Mouse (Mus musculus) heart, embryonic 12.5 days (tissue): ENCODE data around the gene Rab15. TPM values are rescaled to one million over a fixed set of nuclear protein-coding genes. Genes with fewer than 3 reads are reported as not detected.
A peak's percentile ranks its signal among the peaks of the same experiment; 100 is the strongest.

Source experiments
- ATAC-seq: fragments of 200-750 bp; cut with Nextera tagmentation; 2 replicates; pipeline ENCODE4 v1.8.0; 2017; ENCODE audit warnings: moderate TSS enrichment, moderate library complexity; ENCODE audit not compliant: insufficient number of reproducible peaks, low FRiP score
- H3K27ac ChIP-seq: fragments of 300-500 bp; sonication (generic); 2 replicates; pipeline ENCODE4 v1.5.1; 2016; ENCODE audit warnings: mild to moderate bottlenecking, moderate library complexity; ENCODE audit not compliant: poor library complexity, severe bottlenecking
- H3K27me3 ChIP-seq: fragments of 300-500 bp; sonication (generic); replicated peaks from 2 replicates; pipeline ENCODE4 v1.6.1; 2016; ENCODE audit warnings: mild to moderate bottlenecking, moderate library complexity
- H3K36me3 ChIP-seq: fragments of 300-500 bp; sonication (generic); 2 replicates; pipeline ENCODE4 v1.6.1; 2016; ENCODE audit warnings: mild to moderate bottlenecking, moderate library complexity
- H3K4me1 ChIP-seq: fragments of 300-500 bp; sonication (generic); replicated peaks from 2 replicates; pipeline ENCODE4 v1.6.1; 2016; ENCODE audit warnings: mild to moderate bottlenecking
- H3K4me2 ChIP-seq: fragments of 300-500 bp; sonication (generic); 2 replicates; pipeline ENCODE4 v1.6.1; 2016; ENCODE audit warnings: mild to moderate bottlenecking, moderate library complexity
- H3K4me3 ChIP-seq: fragments of 300-500 bp; sonication (generic); 2 replicates; pipeline ENCODE4 v1.5.1; 2016; ENCODE audit warnings: mild to moderate bottlenecking
- H3K9ac ChIP-seq: fragments of 300-500 bp; sonication (generic); 2 replicates; pipeline ENCODE4 v1.6.1; 2016; ENCODE audit warnings: mild to moderate bottlenecking, moderate library complexity
- H3K9me3 ChIP-seq: fragments of 300-500 bp; sonication (generic); replicated peaks from 2 replicates; pipeline ENCODE4 v1.6.1; 2016; ENCODE audit warnings: mild to moderate bottlenecking, moderate library complexity
- WGBS: fragments of 180-500 bp; shearing (Covaris S2); methylation state at CpG from one replicate; pipeline ENCODE4 v1.1.7; 2016; 5-methylcytosine and 5-hydroxymethylcytosine counted together
- polyA plus RNA-seq: library from polyadenylated mRNA; unstranded; fragments of >200 nt; fragmentation: Nextera tagmentation; extraction: Ambion mirVana; gene quantifications from 2 replicates; pipeline ENCODE4 v1.2.1, GENCODE M21; 2016

Rab15 gene
- polyA plus RNA-seq, 1 experiment from 2014 or later, result 3.6 TPM

DNA sequence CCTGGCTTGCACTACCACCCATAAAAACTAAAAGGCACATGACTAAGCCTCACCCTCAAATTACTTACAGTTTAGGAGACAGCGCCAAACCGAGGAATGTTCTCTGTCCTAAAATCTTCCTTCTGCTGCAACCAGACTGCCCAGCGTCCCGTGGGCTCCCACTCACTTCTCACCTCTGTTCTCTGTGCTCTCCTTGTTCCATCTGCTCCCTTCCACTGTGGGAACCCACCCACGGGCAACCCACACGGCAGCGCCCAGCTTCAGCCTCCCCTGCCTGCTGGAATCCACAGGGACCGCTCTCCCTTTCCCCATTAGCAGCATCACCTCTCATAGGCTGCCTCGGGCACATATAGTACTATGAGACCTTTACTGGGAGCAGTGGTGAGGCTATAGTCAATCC lies 3.8 kb downstream of the Rab15 start:
- H3K36me3 ChIP-seq, result no peaks in the 10 kb centered on the region
- peaks cover 19% of the 10 kb centered on the region; the same call in 1 of the 2 replicates for H3K4me1 ChIP-seq
- 85% methylated on average over 9 of the region's 9 CpGs for WGBS
- H3K4me2 ChIP-seq, result no peak overlapping the region
- H3K27ac ChIP-seq, result no peak overlapping the region
- no peak for ATAC-seq
- H3K9ac ChIP-seq, result no peak overlapping the region
- H3K4me3 ChIP-seq, result no peak overlapping the region
- H3K9me3 ChIP-seq, result no peaks in the 10 kb centered on the region
- peaks cover 54% of the 10 kb centered on the region for H3K27me3 ChIP-seq

- peaks cover 46% of the 10 kb centered on the region for H3K27me3 ChIP-seq
- no peak overlapping the region for H3K4me2 ChIP-seq
- 74% methylated on average over 4 of the region's 4 CpGs for WGBS
- no peaks in the 10 kb centered on the region for H3K9me3 ChIP-seq
- H3K9ac ChIP-seq, result no peak overlapping the region
- ATAC-seq, result no peak
- H3K4me3 ChIP-seq, result no peak overlapping the region
- no peak overlapping the region for H3K27ac ChIP-seq
- H3K4me1 ChIP-seq, result peaks cover 19% of the 10 kb centered on the region; the same call in 1 of the 2 replicates
- H3K36me3 ChIP-seq, result no peaks in the 10 kb centered on the region
These were observed 4.6 kb downstream of the Rab15 start for GRCm38 (mm10) chr12:76818120-76818519.

DNA sequence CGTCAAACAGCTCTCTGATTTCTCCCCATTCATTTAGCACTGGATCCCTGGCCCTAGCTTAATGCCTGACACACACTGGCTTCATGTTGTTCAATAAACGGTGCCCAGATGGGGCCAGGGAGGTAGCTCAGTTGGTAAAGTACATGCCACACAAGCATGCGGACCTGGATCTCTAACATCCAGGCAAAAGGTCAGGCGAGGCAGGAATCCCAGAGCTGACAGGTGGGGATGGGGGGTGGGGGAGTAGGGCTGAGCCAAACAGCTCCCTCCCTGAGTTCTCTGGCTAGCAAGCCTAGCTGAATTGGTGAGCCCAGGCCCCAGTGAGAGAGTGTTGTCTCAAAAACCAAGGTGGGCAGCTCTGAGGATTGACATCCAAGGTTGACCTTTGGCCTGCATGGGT lies 5.5 kb downstream of the Rab15 start:
- Histone ChIP-seq H3K9ac (no peak overlapping the region), H3K9me3 (no peaks in the 10 kb centered on the region), H3K4me2 (no peak overlapping the region), H3K36me3 (no peaks in the 10 kb centered on the region), H3K4me1 (peaks cover 16% of the 10 kb centered on the region; the same call in 1 of the 2 replicates), H3K27me3 (peaks cover 41% of the 10 kb centered on the region), H3K4me3 (no peak overlapping the region), H3K27ac (no peak overlapping the region)
- ATAC-seq, result no peak
- 64% methylated on average over 4 of the region's 4 CpGs for WGBS

DNA sequence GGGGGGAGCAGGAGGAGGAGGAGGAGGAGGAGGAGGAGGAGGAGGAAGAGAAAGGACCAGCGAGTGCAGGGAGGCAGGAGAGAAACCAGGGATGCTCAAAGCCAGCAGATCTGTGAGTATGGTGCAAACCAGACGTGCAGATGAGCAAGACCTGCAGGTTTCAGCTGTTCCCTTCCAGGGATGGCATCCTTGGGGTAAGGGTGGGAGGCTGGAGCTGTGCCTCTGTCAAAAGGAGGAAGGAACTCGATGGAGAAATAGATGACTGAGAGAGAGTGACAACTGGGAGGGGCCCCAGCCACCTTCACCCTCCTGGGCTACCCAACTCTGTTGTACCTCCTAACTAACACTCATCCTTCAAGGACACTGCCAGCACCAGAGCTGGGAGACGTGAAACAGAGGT lies 6.0 kb downstream of the Rab15 start:
- 37% methylated on average over 4 of the region's 4 CpGs for WGBS
- Histone ChIP-seq H3K27me3 (peaks cover 37% of the 10 kb centered on the region), H3K9ac (no peak overlapping the region), H3K9me3 (no peaks in the 10 kb centered on the region), H3K4me1 (peaks cover 13% of the 10 kb centered on the region; the same call in 1 of the 2 replicates), H3K27ac (no peak overlapping the region), H3K4me3 (no peak overlapping the region), H3K36me3 (no peaks in the 10 kb centered on the region), H3K4me2 (no peak overlapping the region)
- no peak for ATAC-seq

DNA sequence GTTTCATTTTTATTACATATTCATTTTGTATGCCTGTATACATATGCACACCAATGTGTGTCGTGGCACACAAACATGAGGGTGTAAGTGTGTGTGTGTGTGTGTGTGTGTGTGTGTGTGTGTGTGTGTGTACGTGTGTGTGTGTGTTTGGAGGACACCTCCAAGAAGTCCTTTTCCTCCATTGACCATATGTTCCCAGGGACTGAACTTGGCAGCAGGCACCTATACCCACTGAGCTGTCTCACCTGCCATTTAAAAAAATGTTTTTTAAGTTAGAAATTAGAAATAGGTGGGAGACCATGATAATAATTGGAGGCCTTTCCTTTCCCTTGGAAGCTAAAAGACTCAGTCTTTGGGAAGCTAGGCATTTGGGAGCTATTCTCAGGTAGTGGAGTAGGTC lies 8.6 kb downstream of the Rab15 start:
- no peak overlapping the region for H3K9ac ChIP-seq
- H3K36me3 ChIP-seq, result no peaks in the 10 kb centered on the region
- ATAC-seq, result no peak
- 0 out of 2 replicates have a peak, but pooled peaks cover 12% of the 10 kb centered on the region for H3K27me3 ChIP-seq
- H3K4me1 ChIP-seq, result 0 out of 2 replicates have a peak, but pooled peaks cover 5% of the 10 kb centered on the region
- H3K9me3 ChIP-seq, result no peaks in the 10 kb centered on the region
- H3K4me3 ChIP-seq, result no peak overlapping the region
- H3K4me2 ChIP-seq, result no peak overlapping the region
- no peak overlapping the region for H3K27ac ChIP-seq
- 80% methylated on average over 2 of the region's 2 CpGs for WGBS

DNA sequence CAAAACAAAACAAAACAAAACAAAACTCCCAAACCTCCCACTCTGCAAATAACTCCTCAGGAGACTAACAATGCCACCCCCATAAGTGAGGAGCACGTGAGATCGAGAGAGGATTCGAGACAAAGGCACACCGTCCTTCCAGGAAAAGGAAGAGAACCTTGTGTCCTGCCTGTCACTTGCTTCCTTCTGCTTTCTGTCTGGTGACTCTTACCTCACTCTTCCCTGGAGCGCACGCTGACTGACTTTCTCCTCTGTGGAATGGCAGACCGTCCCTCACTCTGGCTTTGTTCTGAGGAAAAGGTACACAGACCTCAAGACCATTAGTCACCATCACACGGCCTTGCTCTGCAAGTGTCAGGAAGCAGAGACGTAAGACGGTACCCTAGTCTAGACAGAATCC lies 9.2 kb downstream of the Rab15 start:
- 47% methylated on average over 10 of the region's 10 CpGs for WGBS
- 0 out of 2 replicates have a peak overlapping the region, but pooled peaks have one; percentile 15 for H3K9ac ChIP-seq
- no peaks in the 10 kb centered on the region for H3K9me3 ChIP-seq
- no peak overlapping the region for H3K4me2 ChIP-seq
- ATAC-seq, result no peak
- H3K36me3 ChIP-seq, result no peaks in the 10 kb centered on the region
- 0 out of 2 replicates have a peak, but pooled peaks cover 5% of the 10 kb centered on the region for H3K4me1 ChIP-seq
- H3K27ac ChIP-seq, result no peak overlapping the region
- H3K4me3 ChIP-seq, result no peak overlapping the region
- 0 out of 2 replicates have a peak, but pooled peaks cover 12% of the 10 kb centered on the region for H3K27me3 ChIP-seq

- no peak overlapping the region for H3K4me3 ChIP-seq
- no peaks in the 10 kb centered on the region for H3K36me3 ChIP-seq
- H3K9ac ChIP-seq, result no peak overlapping the region
- no peak overlapping the region for H3K27ac ChIP-seq
- H3K4me1 ChIP-seq, result no peaks in the 10 kb centered on the region
- H3K4me2 ChIP-seq, result no peak overlapping the region
- ATAC-seq, result no peak
- no peaks in the 10 kb centered on the region for H3K9me3 ChIP-seq
- 0 out of 2 replicates have a peak, but pooled peaks cover 2% of the 10 kb centered on the region for H3K27me3 ChIP-seq
- 84% methylated on average over 4 of the region's 4 CpGs for WGBS
These were observed 11.7 kb downstream of the Rab15 start for GRCm38 (mm10) chr12:76811006-76811405.

DNA sequence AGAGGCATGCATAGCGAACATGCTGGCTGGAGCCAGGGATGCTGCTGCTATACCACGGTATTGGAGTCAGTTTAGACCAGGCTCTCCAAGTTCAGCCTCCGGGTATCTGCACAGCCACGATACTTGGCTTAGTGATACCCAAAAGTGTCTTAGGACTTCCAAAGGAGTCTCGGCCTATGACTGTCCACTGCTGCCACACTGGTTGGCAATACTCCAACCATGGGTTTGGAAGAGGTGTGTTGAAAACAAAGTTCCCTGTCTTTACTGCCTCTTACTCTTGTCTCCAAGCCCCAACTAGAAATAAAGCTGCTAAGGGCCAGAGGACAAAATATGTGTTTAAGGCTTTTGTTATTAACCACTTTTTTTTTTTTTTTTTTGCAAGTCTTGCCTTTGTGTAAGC lies 12.2 kb downstream of the Rab15 start:
- H3K9me3 ChIP-seq, result no peaks in the 10 kb centered on the region
- no peak overlapping the region for H3K9ac ChIP-seq
- ATAC-seq, result no peak
- WGBS, result 79% methylated on average over 5 of the region's 5 CpGs
- H3K4me3 ChIP-seq, result no peak overlapping the region
- H3K36me3 ChIP-seq, result no peaks in the 10 kb centered on the region
- H3K27ac ChIP-seq, result no peak overlapping the region
- peaks cover 1% of the 10 kb centered on the region; the same call in 1 of the 2 replicates for H3K27me3 ChIP-seq
- no peaks in the 10 kb centered on the region for H3K4me1 ChIP-seq
- H3K4me2 ChIP-seq, result no peak overlapping the region

DNA sequence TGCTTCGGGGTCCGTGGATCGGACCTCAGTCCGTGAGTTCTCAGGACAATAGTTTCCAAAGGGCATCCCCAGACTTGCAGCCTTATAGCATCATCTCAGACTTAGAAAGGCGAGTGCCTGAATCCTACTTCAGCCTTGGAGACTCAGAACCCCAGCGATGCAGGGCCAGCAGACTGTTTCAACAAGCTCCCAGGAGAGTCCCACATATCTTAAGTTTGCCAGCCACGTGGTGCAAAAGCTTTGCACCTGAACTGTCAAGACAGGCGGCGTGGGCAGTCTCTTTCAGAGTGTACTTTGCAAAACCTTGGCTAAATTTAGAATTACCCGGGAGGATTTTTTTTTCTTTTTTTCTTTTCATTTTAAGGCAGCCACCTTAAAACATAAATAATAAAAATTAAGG lies 14.9 kb downstream of the Rab15 start:
- no peak for ATAC-seq
- Histone ChIP-seq H3K27me3 (peaks cover 9% of the 10 kb centered on the region), H3K9me3 (no peaks in the 10 kb centered on the region), H3K9ac (no peak overlapping the region), H3K4me3 (no peak overlapping the region), H3K4me2 (no peak overlapping the region), H3K36me3 (no peaks in the 10 kb centered on the region), H3K27ac (no peak overlapping the region), H3K4me1 (peaks cover 10% of the 10 kb centered on the region)
- 68% methylated on average over 10 of the region's 10 CpGs for WGBS

- Histone ChIP-seq H3K4me1 (peaks cover 12% of the 10 kb centered on the region), H3K27me3 (peaks cover 9% of the 10 kb centered on the region), H3K9ac (no peak overlapping the region), H3K9me3 (no peaks in the 10 kb centered on the region), H3K36me3 (no peaks in the 10 kb centered on the region), H3K27ac (no peak overlapping the region), H3K4me3 (no peak overlapping the region), H3K4me2 (no peak overlapping the region)
- WGBS, result 84% methylated on average over 10 of the region's 10 CpGs
- no peak for ATAC-seq
These were observed 17.5 kb downstream of the Rab15 start for GRCm38 (mm10) chr12:76805056-76805811.

DNA sequence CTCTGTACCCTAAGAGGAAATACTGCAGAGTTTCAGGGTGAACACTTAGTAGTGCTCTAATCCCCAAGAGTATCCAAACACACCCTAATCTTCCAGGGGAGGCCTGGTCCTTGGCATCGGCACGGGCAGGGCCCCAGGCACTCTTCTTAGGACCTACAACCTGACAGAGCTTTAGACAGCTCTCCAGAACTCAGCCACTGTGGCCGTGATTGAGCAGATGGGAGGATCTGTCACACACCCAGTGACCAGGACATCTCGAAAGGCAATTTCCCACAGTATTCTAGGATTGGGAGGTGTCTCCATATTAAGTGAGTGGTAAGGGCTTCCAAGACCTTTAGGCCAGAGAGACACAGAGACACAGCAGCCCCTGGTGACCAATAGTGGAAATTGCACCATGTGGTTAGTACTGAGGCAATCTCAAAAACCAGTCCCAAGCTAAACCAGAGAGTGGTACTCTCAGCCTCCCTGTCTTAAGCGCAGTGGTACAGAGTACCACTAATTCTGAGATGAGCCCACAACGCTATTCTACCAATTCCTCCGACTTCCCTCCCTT lies 18.9 kb downstream of the Rab15 start:
- no peak overlapping the region for H3K27ac ChIP-seq
- peak; percentile 60; the same call in 1 of the 2 replicates for ATAC-seq
- H3K9me3 ChIP-seq, result no peaks in the 10 kb centered on the region
- H3K36me3 ChIP-seq, result no peaks in the 10 kb centered on the region
- WGBS, result 42% methylated on average over 7 of the region's 7 CpGs
- H3K4me1 ChIP-seq, result peaks cover 19% of the 10 kb centered on the region
- peaks cover 16% of the 10 kb centered on the region for H3K27me3 ChIP-seq
- no peak overlapping the region for H3K9ac ChIP-seq
- no peak overlapping the region for H3K4me3 ChIP-seq
- H3K4me2 ChIP-seq, result no peak overlapping the region
